Mouse (Mus musculus): Measurements from ENCODE around the gene 1700067K01Rik. TPM values are rescaled to one million over a fixed set of nuclear protein-coding genes. Genes with fewer than 3 reads are reported as not detected.
A peak's percentile ranks its signal among the peaks of the same experiment; 100 is the strongest.

The 1700067K01Rik gene
- total and polyA plus RNA-seq, 3 experiments: 0.16 to 0.26 TPM; not detected in 1

DNA sequence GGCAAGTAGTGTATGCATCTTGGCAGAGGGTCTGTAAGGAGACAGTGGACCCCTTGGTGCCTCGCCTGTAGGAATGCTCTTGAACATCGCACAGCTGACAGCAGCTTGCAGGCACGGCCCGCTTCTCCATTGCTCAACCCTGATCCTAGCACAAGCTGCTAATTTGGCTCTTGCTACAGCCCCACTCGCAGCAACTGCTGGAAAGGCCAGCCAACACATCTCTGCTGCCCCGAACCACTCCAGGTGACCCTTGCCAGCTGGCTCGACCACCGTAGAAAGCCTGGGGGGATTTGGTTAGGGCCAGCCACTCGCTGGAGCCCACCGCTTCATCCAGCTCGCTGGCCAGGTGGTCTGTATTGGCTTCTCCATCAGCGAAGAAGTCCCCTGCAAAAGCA is 41.6 kb downstream of the 1700067K01Rik start:
- Histone ChIP-seq H3K27ac (peak overlapping the region; percentile 58; the same call in 1 of the 2 replicates), H3K27me3 (ENCODE audit: control insufficient read depth, insufficient read depth, low read length) (no peaks in the 10 kb centered on the region; the same call in 1 of the 2 replicates), H3K4me3 (peak overlapping the region; percentile 61), H3K79me2 (replicated peaks; ENCODE audit: control insufficient read depth, insufficient read depth, low read length) (no peaks in the 10 kb centered on the region), H3K36me3 (ENCODE audit: control insufficient read depth, insufficient read depth, low read length) (no peaks in the 10 kb centered on the region), H3K9ac (ENCODE audit: low read depth, low read length) (peak overlapping the region; percentile 58), H3K4me1 (ENCODE audit: control insufficient read depth, insufficient read depth, low read length) (no peaks in the 10 kb centered on the region; the same call in 1 of the 2 replicates)
- 52% methylated on average over 12 of the region's 12 CpGs for WGBS
- DNase-seq: peak; percentile 53 to 60
- no peak for TF ChIP-seq POLR2A (IDR thresholded peaks at IDR 0.05; ENCODE audit: insufficient read depth, low read depth, low read length)
- no peak for TF ChIP-seq EP300 (IDR thresholded peaks at IDR 0.05; ENCODE audit: insufficient read depth, low read depth, low read length)
- no peak for TF ChIP-seq CTCF (IDR thresholded peaks at IDR 0.05)
- intact Hi-C loops (cut with DNase I): loop anchor here (1.0 kb wide), 1 partner anchor 60 kb away; no protein-coding TSS in a partner anchor

DNA sequence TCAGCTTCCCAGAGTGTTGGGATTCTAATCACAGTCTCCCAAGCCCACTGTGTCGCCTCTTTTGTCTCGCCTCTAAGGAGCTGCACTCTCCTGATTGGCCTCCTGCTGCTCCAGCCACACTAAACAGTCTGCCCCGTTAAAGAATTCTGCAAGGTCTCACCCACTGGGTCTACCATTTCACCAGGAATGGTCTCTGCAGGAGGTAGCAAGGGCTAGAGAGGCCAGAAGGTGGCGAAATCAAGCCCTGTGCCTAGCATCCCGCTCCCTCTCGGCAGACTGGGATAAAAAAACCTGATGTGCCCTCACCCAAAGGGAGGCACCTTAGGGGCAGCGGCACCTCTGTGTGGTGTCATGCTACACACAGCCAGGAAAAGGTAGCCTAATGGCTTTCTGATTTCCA is 42.8 kb downstream of the 1700067K01Rik start:
- intact Hi-C loops (cut with DNase I): no loop called here
- WGBS: 50% methylated on average over 7 of the region's 7 CpGs
- Histone ChIP-seq H3K36me3 (ENCODE audit: control insufficient read depth, insufficient read depth, low read length) (no peaks in the 10 kb centered on the region), H3K9ac (ENCODE audit: low read depth, low read length) (no peak overlapping the region), H3K27ac (no peak overlapping the region), H3K27me3 (ENCODE audit: control insufficient read depth, insufficient read depth, low read length) (no peaks in the 10 kb centered on the region; the same call in 1 of the 2 replicates), H3K79me2 (replicated peaks; ENCODE audit: control insufficient read depth, insufficient read depth, low read length) (no peaks in the 10 kb centered on the region), H3K4me1 (ENCODE audit: control insufficient read depth, insufficient read depth, low read length) (no peaks in the 10 kb centered on the region; the same call in 1 of the 2 replicates), H3K4me3 (no peak overlapping the region)
- TF ChIP-seq CTCF (IDR thresholded peaks at IDR 0.05): no peak
- TF ChIP-seq POLR2A (IDR thresholded peaks at IDR 0.05; ENCODE audit: insufficient read depth, low read depth, low read length): no peak
- no peak for DNase-seq

- H3K27ac ChIP-seq: no peak within 1 kb of the TSS
- DNase-seq: no peak
- no peaks in the 10 kb centered on the region for H3K4me1 ChIP-seq (ENCODE audit: control insufficient read depth, insufficient read depth, low read length)
- intact Hi-C loops (cut with DNase I): no loop called here
- TF ChIP-seq CTCF (IDR thresholded peaks at IDR 0.05) (no peak), EP300 (IDR thresholded peaks at IDR 0.05; ENCODE audit: insufficient read depth, low read depth, low read length) (no peak), POLR2A (IDR thresholded peaks at IDR 0.05; ENCODE audit: insufficient read depth, low read depth, low read length) (no peak)
- no peaks in the 10 kb centered on the region for H3K79me2 ChIP-seq (replicated peaks; ENCODE audit: control insufficient read depth, insufficient read depth, low read length)
- H3K27me3 ChIP-seq (ENCODE audit: control insufficient read depth, insufficient read depth, low read length): no peaks in the 10 kb centered on the region; the same call in 1 of the 2 replicates
- 29% methylated on average over 9 of the region's 9 CpGs for whole genome bisulfite sequencing
- H3K4me3 ChIP-seq: no peak within 1 kb of the TSS
- H3K9ac ChIP-seq (ENCODE audit: low read depth, low read length): no peak within 1 kb of the TSS; the same call in 1 of the 2 replicates
- H3K36me3 ChIP-seq (ENCODE audit: control insufficient read depth, insufficient read depth, low read length): no peaks in the 10 kb centered on the region
These were observed 43.6 kb downstream of the 1700067K01Rik start, which contains the start of gene Rln3 for GRCm38 (mm10) chr8:84044900-84045299. Gene Rln3 (minus strand): TSS chr8:84045000.

DNA sequence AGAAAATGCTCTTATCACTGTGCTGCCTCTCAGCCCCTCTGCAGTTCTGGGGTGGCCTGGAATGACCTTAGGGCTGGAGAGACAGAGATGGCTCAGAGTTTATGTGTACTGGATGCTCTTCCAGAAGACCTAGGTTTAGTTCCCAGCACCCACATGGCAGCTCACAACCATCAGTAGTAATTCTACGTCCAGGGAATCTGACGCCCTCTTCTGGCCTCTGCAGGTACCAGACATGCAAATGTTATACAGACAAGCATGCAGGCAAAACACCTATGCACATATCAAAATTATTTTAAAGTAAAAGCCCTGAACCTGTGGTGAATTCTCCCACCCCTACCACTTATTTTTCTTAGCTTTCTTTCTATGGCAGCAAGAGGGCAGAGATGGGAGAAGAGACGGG is 45.2 kb downstream of the 1700067K01Rik start:
- 85% methylated on average over 3 of the region's 3 CpGs for WGBS
- H3K27me3 ChIP-seq (ENCODE audit: control insufficient read depth, insufficient read depth, low read length): no peaks in the 10 kb centered on the region; the same call in 1 of the 2 replicates
- no peaks in the 10 kb centered on the region for H3K4me1 ChIP-seq (ENCODE audit: control insufficient read depth, insufficient read depth, low read length)
- H3K36me3 ChIP-seq (ENCODE audit: control insufficient read depth, insufficient read depth, low read length): no peaks in the 10 kb centered on the region
- no peaks in the 10 kb centered on the region for H3K79me2 ChIP-seq (replicated peaks; ENCODE audit: control insufficient read depth, insufficient read depth, low read length)
- no peak overlapping the region for H3K9ac ChIP-seq (ENCODE audit: low read depth, low read length)
- intact Hi-C loops (cut with DNase I): no loop called here
- no peak for DNase-seq
- H3K4me3 ChIP-seq: no peak overlapping the region
- TF ChIP-seq CTCF (IDR thresholded peaks at IDR 0.05) (no peak), POLR2A (IDR thresholded peaks at IDR 0.05; ENCODE audit: insufficient read depth, low read depth, low read length) (no peak), EP300 (IDR thresholded peaks at IDR 0.05; ENCODE audit: insufficient read depth, low read depth, low read length) (no peak)
- no peak overlapping the region for H3K27ac ChIP-seq

- H3K36me3 ChIP-seq (ENCODE audit: control insufficient read depth, insufficient read depth, low read length): no peaks in the 10 kb centered on the region
- H3K79me2 ChIP-seq (replicated peaks; ENCODE audit: control insufficient read depth, insufficient read depth, low read length): no peaks in the 10 kb centered on the region
- no peak overlapping the region for H3K9ac ChIP-seq (ENCODE audit: low read depth, low read length)
- H3K27ac ChIP-seq: no peak overlapping the region
- TF ChIP-seq CTCF (IDR thresholded peaks at IDR 0.05) (no peak), POLR2A (IDR thresholded peaks at IDR 0.05; ENCODE audit: insufficient read depth, low read depth, low read length) (no peak), EP300 (IDR thresholded peaks at IDR 0.05; ENCODE audit: insufficient read depth, low read depth, low read length) (no peak)
- H3K4me1 ChIP-seq (ENCODE audit: control insufficient read depth, insufficient read depth, low read length): no peaks in the 10 kb centered on the region
- WGBS: 72% methylated on average over 5 of the region's 5 CpGs
- H3K27me3 ChIP-seq (ENCODE audit: control insufficient read depth, insufficient read depth, low read length): no peaks in the 10 kb centered on the region; the same call in 1 of the 2 replicates
- no peak overlapping the region for H3K4me3 ChIP-seq
- intact Hi-C loops (cut with DNase I): no loop called here
- DNase-seq: no peak
These were observed 46.9 kb downstream of the 1700067K01Rik start for GRCm38 (mm10) chr8:84048171-84048570.

DNA sequence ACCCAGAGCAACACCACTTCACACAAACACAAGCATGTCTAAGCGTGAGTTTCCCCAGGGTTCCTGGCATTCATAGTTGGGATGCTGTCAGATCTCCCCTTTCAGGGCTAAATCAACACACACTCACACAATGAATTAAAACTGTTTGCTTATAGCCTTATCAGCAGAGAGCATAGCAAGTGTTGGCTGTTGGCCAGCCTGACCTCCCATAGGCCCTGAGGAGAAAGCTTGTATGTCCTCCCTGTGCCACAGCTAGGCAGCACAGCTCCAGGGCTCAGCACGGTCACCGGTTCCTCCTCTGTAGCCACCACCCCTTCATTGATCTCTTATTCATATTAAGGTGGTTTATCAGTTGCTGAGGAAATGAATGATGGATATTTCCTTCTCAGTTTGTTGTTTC is 51.4 kb downstream of the 1700067K01Rik start:
- H3K36me3 ChIP-seq (ENCODE audit: control insufficient read depth, insufficient read depth, low read length): no peaks in the 10 kb centered on the region
- no peaks in the 10 kb centered on the region for H3K79me2 ChIP-seq (replicated peaks; ENCODE audit: control insufficient read depth, insufficient read depth, low read length)
- no peaks in the 10 kb centered on the region for H3K4me1 ChIP-seq (ENCODE audit: control insufficient read depth, insufficient read depth, low read length)
- intact Hi-C loops (cut with DNase I): no loop called here
- H3K9ac ChIP-seq (ENCODE audit: low read depth, low read length): no peak overlapping the region
- WGBS: 26% methylated on average over 3 of the region's 3 CpGs
- no peak overlapping the region for H3K27ac ChIP-seq
- no peaks in the 10 kb centered on the region for H3K27me3 ChIP-seq (ENCODE audit: control insufficient read depth, insufficient read depth, low read length)
- no peak overlapping the region for H3K4me3 ChIP-seq
- TF ChIP-seq EP300 (IDR thresholded peaks at IDR 0.05; ENCODE audit: insufficient read depth, low read depth, low read length) (no peak), POLR2A (IDR thresholded peaks at IDR 0.05; ENCODE audit: insufficient read depth, low read depth, low read length) (no peak), CTCF (IDR thresholded peaks at IDR 0.05) (no peak)
- no peak for DNase-seq
